Mouse (Mus musculus) intestine, embryonic 16.5 days (tissue): Measurements from ENCODE around the gene Spata31d1a. TPM values are rescaled to one million over a fixed set of nuclear protein-coding genes. Genes with fewer than 3 reads are reported as not detected.

ENCODE experiments used
- ATAC-seq: fragments of 200-750 bp; cut with Nextera tagmentation; 2 replicates; pipeline ENCODE4 v1.8.0; 2017; ENCODE audit warnings: moderate TSS enrichment, moderate library complexity
- H3K27ac ChIP-seq: fragments of 300-500 bp; sonication (generic); 2 replicates; pipeline ENCODE4 v1.5.1; 2014; ENCODE audit warnings: mild to moderate bottlenecking, low read length
- H3K27me3 ChIP-seq: fragments of 300-500 bp; sonication (generic); replicated peaks from 2 replicates; pipeline ENCODE4 v1.6.1; 2014; ENCODE audit warnings: low read length, control low read depth, mixed read lengths; ENCODE audit not compliant: control insufficient read depth, insufficient read depth
- H3K36me3 ChIP-seq: fragments of 300-500 bp; sonication (generic); 2 replicates; pipeline ENCODE4 v1.6.1; 2014; ENCODE audit warnings: low read length, control low read depth; ENCODE audit not compliant: control insufficient read depth, insufficient read depth
- H3K4me1 ChIP-seq: fragments of 300-500 bp; sonication (generic); 2 replicates; pipeline ENCODE4 v1.6.1; 2014; ENCODE audit warnings: low read length, control low read depth, mixed read lengths; ENCODE audit not compliant: control insufficient read depth, insufficient read depth
- H3K4me2 ChIP-seq: fragments of 300-500 bp; sonication (generic); 2 replicates; pipeline ENCODE4 v1.6.1; 2014; ENCODE audit warnings: low read depth, low read length, control low read depth
- H3K4me3 ChIP-seq: fragments of 300-500 bp; sonication (generic); 2 replicates; pipeline ENCODE4 v1.5.1; 2014; ENCODE audit warnings: mild to moderate bottlenecking, low read length
- H3K9ac ChIP-seq: fragments of 300-500 bp; sonication (generic); 2 replicates; pipeline ENCODE4 v1.6.1; 2014; ENCODE audit warnings: low read depth, low read length
- H3K9me3 ChIP-seq: fragments of 300-500 bp; sonication (generic); 2 replicates; pipeline ENCODE4 v1.6.1; 2016; ENCODE audit warnings: low read length, control low read depth; ENCODE audit not compliant: control insufficient read depth
- WGBS: fragments of 180-500 bp; shearing (Covaris S2); extraction: QIAGEN DNeasy Blood & Tissue Kit; methylation state at CpG from one replicate; pipeline ENCODE4 v1.1.7; 2014; 5-methylcytosine and 5-hydroxymethylcytosine counted together
- polyA plus RNA-seq: library from polyadenylated mRNA; unstranded; fragments of >200 nt; fragmentation: Nextera tagmentation; extraction: Ambion mirVana; gene quantifications from 2 replicates; pipeline ENCODE4 v1.2.1, GENCODE M21; 2015

Gene Spata31d1a
- polyA plus RNA-seq, 1 experiment from 2014 or later, result not detected

- no peak for ATAC-seq
- Histone ChIP-seq H3K27ac (no peak overlapping the region), H3K9ac (no peak overlapping the region), H3K4me3 (no peak overlapping the region), H3K4me2 (no peak overlapping the region), H3K9me3 (no peaks in the 10 kb centered on the region), H3K4me1 (no peaks in the 10 kb centered on the region), H3K36me3 (no peaks in the 10 kb centered on the region), H3K27me3 (no peaks in the 10 kb centered on the region)
- 92% methylated on average over 3 of the region's 3 CpGs for WGBS
Observed at GRCm38 (mm10) chr13:59689843-59690242, 20.3 kb downstream of the Spata31d1a start.

- no peak overlapping the region for H3K9ac ChIP-seq
- no peak for ATAC-seq
- WGBS, result 88% methylated on average over 9 of the region's 9 CpGs
- no peaks in the 10 kb centered on the region for H3K36me3 ChIP-seq
- no peak overlapping the region for H3K4me2 ChIP-seq
- no peaks in the 10 kb centered on the region for H3K27me3 ChIP-seq
- no peaks in the 10 kb centered on the region for H3K9me3 ChIP-seq
- no peak overlapping the region for H3K27ac ChIP-seq
- H3K4me3 ChIP-seq, result no peak overlapping the region
- no peaks in the 10 kb centered on the region for H3K4me1 ChIP-seq
Observed at GRCm38 (mm10) chr13:59689313-59689712, 20.8 kb downstream of the Spata31d1a start.

GRCm38 (mm10) chr13:59688338-59688770, 21.8 kb downstream of the Spata31d1a start:
- 68% methylated on average over 13 of the region's 13 CpGs for WGBS

DNA sequence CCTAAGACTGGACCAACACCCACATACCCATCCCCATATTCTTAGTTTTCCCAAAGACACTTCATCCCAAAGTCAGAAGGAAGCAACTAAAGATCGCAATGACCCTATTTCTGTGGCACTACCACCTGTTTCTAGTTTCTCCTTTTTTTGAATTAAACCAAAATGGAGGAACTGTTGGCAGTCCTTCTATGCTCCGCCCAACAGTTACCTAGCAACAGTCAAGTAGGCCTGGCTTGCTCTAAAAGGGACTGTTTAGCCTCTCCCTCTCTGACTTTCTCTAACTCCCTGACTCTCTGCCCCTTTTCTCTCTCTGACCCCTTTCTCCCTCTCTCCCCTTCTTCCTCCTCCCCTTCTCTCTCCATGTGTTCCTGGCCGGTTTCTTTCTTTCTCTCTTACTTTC, 24.9 kb downstream of the Spata31d1a start:
- no peak overlapping the region for H3K4me3 ChIP-seq
- H3K27me3 ChIP-seq, result no peaks in the 10 kb centered on the region
- H3K4me2 ChIP-seq, result no peak overlapping the region
- no peaks in the 10 kb centered on the region for H3K4me1 ChIP-seq
- no peak overlapping the region for H3K27ac ChIP-seq
- no peak overlapping the region for H3K9ac ChIP-seq
- ATAC-seq, result no peak
- no peaks in the 10 kb centered on the region for H3K36me3 ChIP-seq
- no peaks in the 10 kb centered on the region for H3K9me3 ChIP-seq
- WGBS, result 76% methylated on average over 3 of the region's 3 CpGs

More at GRCm38 (mm10) chr13:59688338-59688770, 21.8 kb downstream of the Spata31d1a start:
- Histone ChIP-seq H3K4me2 (no peak overlapping the region), H3K4me3 (no peak overlapping the region), H3K36me3 (no peaks in the 10 kb centered on the region), H3K27ac (no peak overlapping the region), H3K4me1 (no peaks in the 10 kb centered on the region), H3K27me3 (no peaks in the 10 kb centered on the region), H3K9ac (no peak overlapping the region), H3K9me3 (no peaks in the 10 kb centered on the region)
- ATAC-seq, result no peak

GRCm38 (mm10) chr13:59682629-59683028, 27.5 kb downstream of the Spata31d1a start:
- no peak for ATAC-seq
- H3K27me3 ChIP-seq, result no peaks in the 10 kb centered on the region
- no peak overlapping the region for H3K4me3 ChIP-seq
- WGBS, result 18% methylated on average over 7 of the region's 7 CpGs
- H3K9ac ChIP-seq, result no peak overlapping the region
- H3K4me1 ChIP-seq, result no peaks in the 10 kb centered on the region
- H3K9me3 ChIP-seq, result no peaks in the 10 kb centered on the region
- H3K27ac ChIP-seq, result no peak overlapping the region
- no peak overlapping the region for H3K4me2 ChIP-seq
- no peaks in the 10 kb centered on the region for H3K36me3 ChIP-seq

GRCm38 (mm10) chr13:59679908-59680307, 30.2 kb downstream of the Spata31d1a start:
- 64% methylated on average over 4 of the region's 4 CpGs for WGBS
- no peaks in the 10 kb centered on the region for H3K27me3 ChIP-seq

DNA sequence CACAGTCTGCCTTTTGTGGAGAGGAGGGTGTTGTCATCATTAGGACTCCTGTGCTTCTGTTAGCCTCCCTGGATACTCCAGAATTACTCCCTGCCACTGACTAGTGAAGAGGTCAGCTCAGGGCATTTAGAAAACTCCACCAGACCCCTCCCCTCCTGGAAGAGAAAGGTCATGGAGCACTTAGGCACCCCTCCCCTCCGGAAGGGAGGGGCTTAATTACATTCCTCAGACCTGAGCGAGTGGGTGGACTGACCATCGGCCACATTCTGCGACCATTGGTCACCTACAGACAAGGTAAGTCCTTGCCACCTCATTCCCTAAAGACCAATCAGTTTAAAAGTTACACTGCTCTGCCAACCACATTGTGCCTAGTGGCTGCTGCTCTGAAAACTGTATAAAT, 30.8 kb downstream of the Spata31d1a start:
- WGBS, result 24% methylated on average over 4 of the region's 4 CpGs
- no peak overlapping the region for H3K4me3 ChIP-seq
- ATAC-seq, result no peak

More at GRCm38 (mm10) chr13:59679908-59680307, 30.2 kb downstream of the Spata31d1a start:
- H3K4me2 ChIP-seq, result no peak overlapping the region
- H3K4me1 ChIP-seq, result no peaks in the 10 kb centered on the region
- H3K36me3 ChIP-seq, result no peaks in the 10 kb centered on the region
- no peak for ATAC-seq
- no peaks in the 10 kb centered on the region for H3K9me3 ChIP-seq
- no peak overlapping the region for H3K9ac ChIP-seq
- no peak overlapping the region for H3K4me3 ChIP-seq
- H3K27ac ChIP-seq, result no peak overlapping the region

DNA sequence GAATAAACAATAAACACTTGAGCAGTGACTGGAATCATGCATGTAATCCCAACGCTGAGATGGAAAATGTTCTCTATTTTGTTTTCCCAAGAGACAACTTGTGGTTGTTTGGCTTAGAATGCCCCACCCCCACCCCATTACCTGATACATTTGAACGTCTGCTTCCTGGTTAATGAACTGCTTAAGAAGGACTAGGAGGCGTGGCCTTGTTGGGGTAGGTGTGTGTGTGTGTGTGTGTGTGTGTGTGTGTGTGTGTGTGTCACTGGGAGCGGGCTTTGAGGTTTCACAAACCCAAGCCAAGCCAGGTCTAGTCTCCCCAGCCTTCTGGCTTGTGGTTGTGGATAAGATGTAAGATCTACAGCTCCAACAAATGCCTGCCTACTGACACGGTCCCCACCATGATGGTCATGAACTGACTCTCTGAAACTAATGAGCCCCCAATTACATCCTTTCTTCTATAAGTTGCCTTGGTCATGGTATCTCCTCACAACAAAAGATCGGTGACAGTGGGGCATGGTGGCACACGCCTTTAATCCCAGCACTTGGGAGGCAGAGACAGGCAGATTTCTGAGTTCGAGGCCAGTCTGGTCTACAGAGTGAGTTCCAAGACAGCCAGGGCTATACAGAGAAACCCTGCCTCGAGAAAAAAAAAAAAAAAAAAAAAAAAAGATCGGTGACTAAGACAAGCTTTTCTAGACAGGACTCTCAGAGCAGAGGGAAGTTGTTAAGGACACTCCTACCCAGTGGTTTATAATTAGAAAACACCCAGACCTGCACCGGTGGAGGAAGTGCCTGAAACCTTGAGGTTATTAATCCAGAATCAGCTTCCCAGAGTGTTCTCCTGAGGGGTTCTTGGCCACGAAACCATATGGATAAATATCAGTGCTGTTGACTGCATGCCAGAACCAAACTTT, 33.6 kb downstream of the Spata31d1a start:
- Histone ChIP-seq H3K4me1 (peaks cover 13% of the 10 kb centered on the region), H3K27me3 (no peaks in the 10 kb centered on the region), H3K4me3 (no peak overlapping the region), H3K9ac (no peak overlapping the region), H3K27ac (no peak overlapping the region), H3K36me3 (no peaks in the 10 kb centered on the region), H3K9me3 (no peaks in the 10 kb centered on the region), H3K4me2 (no peak overlapping the region)
- ATAC-seq, result no peak
- WGBS, result 69% methylated on average over 12 of the region's 12 CpGs

More for the DNA sequence above, 30.8 kb downstream of the Spata31d1a start:
- Histone ChIP-seq H3K36me3 (no peaks in the 10 kb centered on the region), H3K4me1 (peaks cover 2% of the 10 kb centered on the region), H3K27ac (no peak overlapping the region), H3K4me2 (no peak overlapping the region), H3K27me3 (no peaks in the 10 kb centered on the region), H3K9ac (no peak overlapping the region), H3K9me3 (no peaks in the 10 kb centered on the region)

DNA sequence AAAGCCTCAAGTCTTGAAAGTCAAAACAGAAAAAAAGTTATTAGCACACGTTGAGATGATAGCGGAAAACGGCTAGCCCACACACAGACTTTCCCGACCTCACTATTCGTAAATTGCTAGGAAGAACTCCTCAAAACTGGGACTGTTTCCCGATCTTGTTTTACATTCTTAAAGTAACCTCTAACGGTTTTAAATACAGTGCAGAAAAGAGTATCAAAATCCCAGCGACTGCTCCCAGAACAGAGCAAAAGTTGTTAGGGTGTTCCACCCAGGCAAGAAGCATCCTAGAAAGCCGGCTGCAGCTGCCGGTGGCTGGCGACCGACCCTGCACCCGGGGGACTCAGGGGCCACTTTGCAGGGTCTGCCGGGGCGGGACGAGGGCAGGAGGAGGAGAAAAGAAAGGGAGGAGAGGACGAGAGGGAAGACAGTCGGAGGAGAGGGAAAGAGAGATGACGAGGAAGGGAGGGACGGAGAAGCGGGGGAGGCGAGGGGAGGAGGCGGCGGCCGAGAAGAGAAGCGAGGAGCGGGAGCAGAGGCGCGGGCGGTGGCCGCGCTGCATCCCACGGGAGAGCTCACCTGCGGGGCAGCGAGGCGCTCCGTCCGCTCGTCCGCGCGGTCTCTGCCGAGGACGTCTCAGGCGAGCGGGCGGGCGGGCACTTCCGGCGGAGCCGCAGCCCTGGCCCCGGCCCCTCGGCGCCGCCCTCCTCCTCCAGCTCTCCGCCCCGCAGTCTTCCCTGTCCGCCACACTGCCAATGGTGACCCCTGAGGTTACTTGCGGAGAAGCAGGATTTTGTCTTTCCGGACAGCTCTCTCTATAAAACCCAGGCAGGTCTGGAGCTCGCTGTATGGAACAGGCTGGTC, 34.7 kb downstream of the Spata31d1a start, which contains the start of gene Golm1:
TSS of gene Golm1 (minus strand) at position 661 of the 861 bp plus-strand sequence.
- Histone ChIP-seq H3K4me2 (peak within 1 kb of the TSS; percentile 78), H3K9ac (peak within 1 kb of the TSS; percentile 84), H3K27ac (peak within 1 kb of the TSS; percentile 78), H3K4me3 (peak within 1 kb of the TSS; percentile 84), H3K36me3 (no peaks in the 10 kb centered on the region), H3K9me3 (no peaks in the 10 kb centered on the region), H3K4me1 (peaks cover 13% of the 10 kb centered on the region), H3K27me3 (no peaks in the 10 kb centered on the region)
- under 1% methylated on average over 27 of the region's 61 CpGs for WGBS
- peak; percentile 92 for ATAC-seq
